Mouse (Mus musculus) stomach, postnatal 0 days (tissue): ENCODE measurements around the gene Ptprcap.

Source experiments
- CTCF ChIP-seq: IDR thresholded peaks from 2 replicates; pipeline ENCODE4 v1.5.1; 2016; ENCODE audit warnings: antibody characterized with exemption, low read depth, mild to moderate bottlenecking, moderate library complexity
- EP300 ChIP-seq: optimal IDR thresholded peaks from 2 replicates; pipeline ENCODE3; 2016; ENCODE audit warnings: antibody characterized with exemption

GRCm38 (mm10) chr19:4142416-4143173, 10.8 kb upstream of the Ptprcap start:
- TF ChIP-seq CTCF, result no peak
- no peak for TF ChIP-seq EP300
